In the genomic region with DNA sequence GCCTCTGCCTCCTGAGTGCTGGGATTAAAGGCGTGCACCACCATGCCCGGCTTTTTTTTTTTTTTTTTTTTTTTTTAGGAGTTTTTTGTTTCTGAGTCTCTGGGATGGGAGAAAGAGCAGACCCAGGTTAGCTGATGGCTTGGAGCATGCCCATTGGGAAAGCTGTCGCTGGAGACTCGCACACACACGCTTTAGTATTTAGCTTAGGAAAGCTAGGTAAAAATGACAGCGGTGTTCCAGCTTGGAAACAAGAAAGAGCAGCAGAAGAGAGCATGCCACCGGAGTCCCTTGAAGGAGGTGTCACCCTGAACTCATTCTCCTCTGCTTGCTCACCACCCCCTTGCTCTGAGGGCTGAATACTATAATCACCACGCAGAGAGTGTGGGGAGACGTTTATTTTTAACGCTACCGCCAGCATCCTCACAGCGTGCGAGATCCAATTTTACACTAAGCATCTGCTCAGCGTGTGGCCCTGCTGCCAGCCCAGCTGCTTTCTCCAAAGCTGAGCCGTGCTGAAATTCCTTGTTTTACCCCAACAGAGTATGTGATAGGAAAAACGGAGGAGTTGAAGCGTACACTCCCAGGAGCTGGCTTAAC, we compare ENCODE assay signal across 8 mouse cellular contexts.
DNase-seq lines count a peak whose midpoint lies in the region; ATAC-seq lines count a peak whose summit lies in the region.

No protein-coding gene starts in this region.

- no peaks in the 10 kb centered on the region for H3K36me3 ChIP-seq in neural tube, embryonic 11.5 days (ENCODE audit: control insufficient read depth, insufficient read depth, low read length)
- no peaks in the 10 kb centered on the region for H3K36me3 ChIP-seq in embryonic facial prominence, embryonic 12.5 days
- H3K36me3 ChIP-seq in hindbrain, embryonic 10.5 days = no peaks in the 10 kb centered on the region
- no peaks in the 10 kb centered on the region for H3K36me3 ChIP-seq in neural tube, embryonic 13.5 days

- intact Hi-C loops in left cerebral cortex, postnatal 25 days (cut with DNase I) = loop anchor here (5.0 kb wide), 1 partner anchor 97 kb away; the partner anchor contains the start of gene Map3k1

- no peak overlapping the region for H3K4me3 ChIP-seq in neural tube, embryonic 11.5 days (ENCODE audit: low read depth, low read length)
- H3K4me3 ChIP-seq in embryonic facial prominence, embryonic 12.5 days = no peak overlapping the region
- H3K4me3 ChIP-seq in hindbrain, embryonic 10.5 days = peak overlapping the region; percentile 30; the same call in 1 of the 2 replicates
- no peak overlapping the region for H3K4me3 ChIP-seq in neural tube, embryonic 13.5 days

- H3K27ac ChIP-seq in neural tube, embryonic 11.5 days (ENCODE audit: low read depth, low read length) = no peak overlapping the region
- H3K27ac ChIP-seq in embryonic facial prominence, embryonic 12.5 days = peak overlapping the region; percentile 67
- H3K27ac ChIP-seq in hindbrain, embryonic 10.5 days = peak overlapping the region; percentile 82
- H3K27ac ChIP-seq in neural tube, embryonic 13.5 days (replicated peaks) = peak overlapping the region; percentile 64

- peak; percentile 56 for DNase-seq in neural tube, embryonic 11.5 days (ENCODE audit: low spot score)
- no peak for DNase-seq in neural tube, embryonic 10.5 days (ENCODE audit: extremely low spot score, low spot score)
- peak; percentile 44 for DNase-seq in hindbrain, embryonic 10.5 days (ENCODE audit: low spot score)
- peak; percentile 83 to 97 for DNase-seq in left cerebral cortex, postnatal 25 days (ENCODE audit: low spot score in 2 of 2)
- DNase-seq in urinary bladder, adult 2 months (ENCODE audit: low spot score) = no peak

- WGBS in neural tube, embryonic 11.5 days = 23% methylated on average over 15 of the region's 17 CpGs
- WGBS in embryonic facial prominence, embryonic 12.5 days = 21% methylated on average over 16 of the region's 17 CpGs
- 22% methylated on average over 16 of the region's 17 CpGs for WGBS in hindbrain, embryonic 10.5 days
- 17% methylated on average over 15 of the region's 17 CpGs for WGBS in neural tube, embryonic 13.5 days

- no peaks in the 10 kb centered on the region for H3K4me1 ChIP-seq in neural tube, embryonic 11.5 days (ENCODE audit: control insufficient read depth, insufficient read depth, low read length)
- peaks cover 9% of the 10 kb centered on the region for H3K4me1 ChIP-seq in embryonic facial prominence, embryonic 12.5 days
- H3K4me1 ChIP-seq in hindbrain, embryonic 10.5 days (replicated peaks) = peaks cover 11% of the 10 kb centered on the region
- H3K4me1 ChIP-seq in neural tube, embryonic 13.5 days (replicated peaks) = peaks cover 11% of the 10 kb centered on the region

- no peak overlapping the region for H3K9ac ChIP-seq in neural tube, embryonic 11.5 days (ENCODE audit: low read length)
- no peak overlapping the region for H3K9ac ChIP-seq in embryonic facial prominence, embryonic 12.5 days
- H3K9ac ChIP-seq in neural tube, embryonic 13.5 days = no peak overlapping the region; the same call in 1 of the 2 replicates

- H3K4me2 ChIP-seq in neural tube, embryonic 11.5 days (ENCODE audit: low read depth) = peak overlapping the region; percentile 6; the same call in 1 of the 2 replicates
- peak overlapping the region; percentile 36 for H3K4me2 ChIP-seq in embryonic facial prominence, embryonic 12.5 days (replicated peaks)
- peak overlapping the region; percentile 42 for H3K4me2 ChIP-seq in neural tube, embryonic 13.5 days

- H3K27me3 ChIP-seq in neural tube, embryonic 11.5 days (ENCODE audit: control insufficient read depth, insufficient read depth, low read length) = no peaks in the 10 kb centered on the region
- no peaks in the 10 kb centered on the region for H3K27me3 ChIP-seq in embryonic facial prominence, embryonic 12.5 days
- no peaks in the 10 kb centered on the region for H3K27me3 ChIP-seq in hindbrain, embryonic 10.5 days (ENCODE audit: insufficient read depth, poor library complexity, severe bottlenecking)
- no peaks in the 10 kb centered on the region for H3K27me3 ChIP-seq in neural tube, embryonic 13.5 days

- ATAC-seq in neural tube, embryonic 11.5 days (ENCODE audit: insufficient read depth, low FRiP score, low TSS enrichment) = no peak
- 0 out of 2 replicates have a peak, but pooled peaks have one; percentile 22 for ATAC-seq in embryonic facial prominence, embryonic 12.5 days (ENCODE audit: insufficient number of reproducible peaks, insufficient read depth, low FRiP score, low TSS enrichment)
- ATAC-seq in neural tube, embryonic 13.5 days (ENCODE audit: low read depth) = peak; percentile 85
- ATAC-seq in monocyte, adult 5-6 weeks (replicated peaks; ENCODE audit: insufficient number of reproducible peaks, low FRiP score, low TSS enrichment, poor library complexity, severe bottlenecking) = no peak

- H3K9me3 ChIP-seq in neural tube, embryonic 11.5 days (ENCODE audit: control insufficient read depth, low read length) = no peaks in the 10 kb centered on the region
- H3K9me3 ChIP-seq in embryonic facial prominence, embryonic 12.5 days = no peaks in the 10 kb centered on the region
- H3K9me3 ChIP-seq in hindbrain, embryonic 10.5 days = no peaks in the 10 kb centered on the region
- no peaks in the 10 kb centered on the region for H3K9me3 ChIP-seq in neural tube, embryonic 13.5 days

Comparison
In these comparisons a context has a peak if more than half of its experiments do, and no peak if none do; other contexts are left out.
1. ATAC-seq: peak in embryonic facial prominence, embryonic 12.5 days (single experiment) and neural tube, embryonic 13.5 days (single experiment); none in neural tube, embryonic 11.5 days (single experiment) and monocyte, adult 5-6 weeks (single experiment).
2. DNase-seq: peak in neural tube, embryonic 11.5 days (single experiment), hindbrain, embryonic 10.5 days (single experiment) and left cerebral cortex, postnatal 25 days (2 of 2); none in neural tube, embryonic 10.5 days (single experiment) and urinary bladder, adult 2 months (single experiment).
3. Peak in every context shown above with its lines, with median percentiles within 50 percentile points of each other: H3K4me2 ChIP-seq.